Mouse (Mus musculus) neural tube, embryonic 15.5 days (tissue): ENCODE measurements around the gene Aldoart2. TPM values are rescaled to one million over a fixed set of nuclear protein-coding genes. Genes with fewer than 3 reads are reported as not detected.
A peak's percentile ranks its signal among the peaks of the same experiment; 100 is the strongest.
"Not testable (repeated sequence)": the region's sequence is repeated elsewhere in the genome, so short reads cannot be mapped to it uniquely, and the experiment has no call there.

ENCODE experiments used
- ATAC-seq: fragments of 200-750 bp; cut with Nextera tagmentation; 2 replicates; pipeline ENCODE4 v1.8.0; 2017; ENCODE audit warnings: mild to moderate bottlenecking, moderate TSS enrichment, moderate library complexity; ENCODE audit not compliant: low FRiP score
- H3K27ac ChIP-seq: fragments of 300-500 bp; sonication (generic); replicated peaks from 2 replicates; pipeline ENCODE4 v1.5.1; 2015; ENCODE audit warnings: mild to moderate bottlenecking, inconsistent platforms
- H3K27me3 ChIP-seq: fragments of 300-500 bp; sonication (generic); replicated peaks from 2 replicates; pipeline ENCODE4 v1.6.1; 2015; ENCODE audit warnings: inconsistent platforms
- H3K36me3 ChIP-seq: fragments of 300-500 bp; sonication (generic); 2 replicates; pipeline ENCODE4 v1.6.1; 2015; ENCODE audit warnings: inconsistent platforms
- H3K4me1 ChIP-seq: fragments of 300-500 bp; sonication (generic); 2 replicates; pipeline ENCODE4 v1.6.1; 2015; ENCODE audit warnings: inconsistent platforms
- H3K4me2 ChIP-seq: fragments of 300-500 bp; sonication (generic); 2 replicates; pipeline ENCODE4 v1.6.1; 2015; ENCODE audit warnings: inconsistent platforms, mild to moderate bottlenecking, moderate library complexity
- H3K4me3 ChIP-seq: fragments of 300-500 bp; sonication (generic); replicated peaks from 2 replicates; pipeline ENCODE4 v1.5.1; 2015; ENCODE audit warnings: mild to moderate bottlenecking, inconsistent platforms
- H3K9ac ChIP-seq: fragments of 300-500 bp; sonication (generic); replicated peaks from 2 replicates; pipeline ENCODE4 v1.6.1; 2015; ENCODE audit warnings: mild to moderate bottlenecking, inconsistent platforms
- H3K9me3 ChIP-seq: fragments of 300-500 bp; sonication (generic); replicated peaks from 2 replicates; pipeline ENCODE4 v1.6.1; 2016; ENCODE audit warnings: inconsistent platforms
- WGBS: fragments of 180-500 bp; shearing (Covaris S2); methylation state at CpG from one replicate; pipeline ENCODE4 v1.1.7; 2015; ENCODE audit warnings: mixed read lengths; 5-methylcytosine and 5-hydroxymethylcytosine counted together
- polyA plus RNA-seq: library from polyadenylated mRNA; unstranded; fragments of >200 nt; fragmentation: Nextera tagmentation; extraction: Ambion mirVana; gene quantifications from 2 replicates; pipeline ENCODE4 v1.2.1, GENCODE M21; 2015

Aldoart2 gene
- polyA plus RNA-seq, 1 experiment from 2014 or later = 0.09 TPM

DNA sequence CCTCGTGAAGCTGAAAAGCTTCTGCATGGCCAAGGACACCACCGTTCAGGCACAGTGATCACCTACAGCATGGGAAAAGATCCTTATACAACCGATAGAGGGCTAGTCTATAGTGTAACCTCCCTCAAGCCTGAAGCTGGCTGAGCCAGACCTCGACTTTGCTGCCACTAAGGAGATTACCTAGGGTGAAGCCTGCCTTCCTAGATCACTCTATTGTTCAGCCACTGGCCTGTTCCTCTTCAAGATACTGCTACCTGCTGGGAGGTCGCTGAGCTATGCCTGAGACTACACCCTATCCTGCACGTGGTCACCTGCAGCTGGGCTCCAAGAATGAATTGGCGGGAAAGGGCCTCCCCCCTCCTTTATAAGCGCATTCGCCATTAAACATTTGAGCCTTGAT lies 21.9 kb downstream of the Aldoart2 start:
- not testable (repeated sequence) for H3K4me3 ChIP-seq, H3K4me1 ChIP-seq, H3K9ac ChIP-seq, H3K4me2 ChIP-seq, H3K27me3 ChIP-seq, ATAC-seq, H3K27ac ChIP-seq, H3K36me3 ChIP-seq, H3K9me3 ChIP-seq
- 66% methylated on average over 9 of the region's 9 CpGs for WGBS

DNA sequence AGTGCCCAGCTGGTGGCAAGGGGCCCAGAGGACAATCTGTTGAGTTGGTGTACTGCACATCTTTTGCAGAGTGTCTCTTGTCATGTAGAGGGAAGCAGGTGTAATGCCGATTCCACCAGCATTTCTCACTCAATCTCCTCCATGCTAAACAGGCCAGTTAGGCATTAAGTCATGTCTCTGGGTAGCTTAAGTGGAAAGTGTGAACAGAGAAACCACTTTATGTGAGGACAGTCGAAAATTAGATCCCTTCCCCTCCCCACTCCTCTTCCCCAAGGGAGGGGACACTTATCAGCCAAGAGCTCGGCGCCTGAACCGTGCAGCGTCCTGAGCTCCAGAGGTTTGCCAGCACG lies 33.5 kb downstream of the Aldoart2 start:
- Histone ChIP-seq H3K27ac (no peak overlapping the region), H3K9ac (peak overlapping the region; percentile 45; the same call in 1 of the 2 replicates), H3K4me2 (peak overlapping the region; percentile 88), H3K4me1 (peaks cover 26% of the 10 kb centered on the region), H3K36me3 (0 out of 2 replicates have a peak, but pooled peaks cover 3% of the 10 kb centered on the region), H3K9me3 (no peaks in the 10 kb centered on the region), H3K4me3 (peak overlapping the region; percentile 47), H3K27me3 (peaks cover 65% of the 10 kb centered on the region)
- ATAC-seq = no peak; the same call in 1 of the 2 replicates
- WGBS = 6% methylated on average over 7 of the region's 7 CpGs

DNA sequence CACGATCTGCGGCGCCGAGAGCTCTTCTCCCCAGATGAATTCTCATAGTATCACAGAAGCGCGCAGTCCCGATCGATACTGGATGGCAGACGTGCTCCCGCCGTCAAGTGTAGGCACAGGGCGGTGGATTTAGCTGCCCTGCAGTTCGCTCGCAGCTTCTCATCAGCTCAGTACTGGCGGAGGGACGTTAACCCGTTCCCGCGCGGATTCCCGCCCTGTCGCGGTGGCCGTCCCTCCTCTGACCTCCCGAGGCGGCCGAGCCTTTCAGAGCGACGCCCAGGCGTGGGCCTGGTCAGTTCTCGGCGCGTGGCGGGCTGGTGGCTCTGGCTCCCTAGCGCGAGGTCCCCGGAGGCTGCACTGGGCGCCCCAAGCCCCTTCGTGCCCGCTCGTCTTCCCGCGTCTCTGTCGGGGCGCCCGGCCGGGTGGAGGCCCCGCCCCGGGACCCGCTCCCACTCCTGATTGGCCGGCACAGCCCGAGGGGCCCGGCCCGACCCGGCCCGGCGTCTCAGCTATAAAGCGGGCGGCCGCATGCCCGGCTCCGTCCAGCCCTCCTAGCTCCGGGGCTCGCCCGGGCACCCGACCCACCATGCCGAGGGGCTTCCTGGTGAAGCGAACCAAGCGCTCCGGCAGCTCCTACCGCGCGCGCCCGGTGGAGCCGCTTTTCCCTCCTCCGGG lies 34.0 kb downstream of the Aldoart2 start, which contains the start of gene Insm2:
Gene Insm2 (plus strand): TSS at position 541 of the 675 bp plus-strand sequence.
- WGBS = 1% methylated on average over 77 of the region's 77 CpGs
- Histone ChIP-seq H3K4me2 (peak within 1 kb of the TSS; percentile 88), H3K9ac (peak within 1 kb of the TSS; percentile 45), H3K4me3 (peak within 1 kb of the TSS; percentile 47), H3K36me3 (0 out of 2 replicates have a peak, but pooled peaks cover 3% of the 10 kb centered on the region), H3K27me3 (peaks cover 65% of the 10 kb centered on the region), H3K9me3 (no peaks in the 10 kb centered on the region), H3K4me1 (peaks cover 26% of the 10 kb centered on the region), H3K27ac (no peak within 1 kb of the TSS)
- ATAC-seq = peak; percentile 80

GRCm38 (mm10) chr12:55599639-55600502 lies 34.8 kb downstream of the Aldoart2 start:
- Histone ChIP-seq H3K27ac (no peak overlapping the region), H3K9me3 (no peaks in the 10 kb centered on the region), H3K27me3 (peaks cover 62% of the 10 kb centered on the region), H3K4me1 (peaks cover 26% of the 10 kb centered on the region), H3K4me3 (peak overlapping the region; percentile 47), H3K4me2 (peak overlapping the region; percentile 88), H3K9ac (peak overlapping the region; percentile 45), H3K36me3 (0 out of 2 replicates have a peak, but pooled peaks cover 3% of the 10 kb centered on the region)
- ATAC-seq = peak; percentile 63
- WGBS = under 1% methylated on average over 107 of the region's 109 CpGs

DNA sequence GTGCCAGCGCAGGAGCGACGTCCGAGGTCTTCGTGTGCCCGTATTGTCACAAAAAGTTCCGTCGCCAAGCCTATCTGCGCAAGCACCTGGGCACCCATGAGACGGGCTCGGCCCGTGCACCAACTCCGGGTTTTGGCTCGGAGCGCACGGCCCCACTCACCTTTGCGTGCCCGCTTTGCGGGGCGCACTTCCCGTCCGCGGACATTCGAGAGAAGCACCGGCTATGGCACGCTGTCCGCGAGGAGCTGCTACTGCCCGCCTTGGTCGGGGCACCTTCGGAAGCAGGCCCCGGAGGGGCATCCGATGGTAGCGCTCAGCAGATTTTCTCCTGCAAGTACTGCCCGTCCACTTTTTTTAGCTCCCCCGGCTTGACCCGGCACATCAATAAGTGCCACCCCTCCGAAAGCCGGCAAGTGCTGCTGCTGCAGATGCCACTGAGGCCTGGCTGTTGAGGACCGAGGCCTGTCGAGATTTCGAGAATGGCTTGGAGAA lies 35.5 kb downstream of the Aldoart2 start:
- Histone ChIP-seq H3K27me3 (peaks cover 62% of the 10 kb centered on the region), H3K4me1 (peaks cover 26% of the 10 kb centered on the region), H3K4me2 (peak overlapping the region; percentile 88), H3K4me3 (peak overlapping the region; percentile 47), H3K9me3 (no peaks in the 10 kb centered on the region), H3K9ac (no peak overlapping the region), H3K27ac (no peak overlapping the region), H3K36me3 (0 out of 2 replicates have a peak, but pooled peaks cover 7% of the 10 kb centered on the region)
- WGBS = 6% methylated on average over 42 of the region's 42 CpGs
- no peak for ATAC-seq

DNA sequence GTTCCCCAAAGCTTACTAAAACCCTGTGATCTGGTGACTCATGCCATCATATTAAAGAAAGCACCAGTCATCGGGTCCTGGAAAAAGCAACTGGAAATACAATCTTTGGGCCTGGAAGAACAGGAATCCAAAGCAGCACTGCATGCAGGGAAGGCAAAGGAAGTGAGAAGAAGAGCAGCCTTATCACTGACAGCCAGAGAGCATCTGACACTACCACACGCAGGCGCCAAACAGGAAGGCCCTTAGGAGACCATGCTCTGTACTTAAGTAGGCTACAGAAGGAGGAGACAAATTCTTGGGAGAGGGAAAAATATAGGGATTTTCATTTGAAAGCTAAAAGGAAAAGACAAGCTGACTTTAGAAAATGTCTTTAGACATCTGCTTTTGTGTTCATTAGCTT lies 39.4 kb downstream of the Aldoart2 start:
- peaks cover 13% of the 10 kb centered on the region for H3K4me1 ChIP-seq
- peaks cover 31% of the 10 kb centered on the region for H3K27me3 ChIP-seq
- no peak for ATAC-seq
- H3K36me3 ChIP-seq = 0 out of 2 replicates have a peak, but pooled peaks cover 7% of the 10 kb centered on the region
- H3K9me3 ChIP-seq = no peaks in the 10 kb centered on the region
- no peak overlapping the region for H3K9ac ChIP-seq
- 86% methylated on average over 3 of the region's 3 CpGs for WGBS
- no peak overlapping the region for H3K4me3 ChIP-seq
- H3K4me2 ChIP-seq = no peak overlapping the region
- no peak overlapping the region for H3K27ac ChIP-seq

GRCm38 (mm10) chr12:55607902-55608301 lies 42.9 kb downstream of the Aldoart2 start:
- Histone ChIP-seq H3K27ac (no peak overlapping the region), H3K9me3 (no peaks in the 10 kb centered on the region), H3K4me3 (no peak overlapping the region), H3K27me3 (peaks cover 4% of the 10 kb centered on the region; the same call in 1 of the 2 replicates), H3K4me2 (no peak overlapping the region), H3K4me1 (no peaks in the 10 kb centered on the region), H3K36me3 (peaks cover 10% of the 10 kb centered on the region; the same call in 1 of the 2 replicates), H3K9ac (no peak overlapping the region)
- peak; percentile 35; the same call in 1 of the 2 replicates for ATAC-seq
- WGBS = 23% methylated on average over 4 of the region's 4 CpGs

GRCm38 (mm10) chr12:55610812-55611211 lies 45.8 kb downstream of the Aldoart2 start:
- Histone ChIP-seq H3K27me3 (no peaks in the 10 kb centered on the region), H3K4me3 (no peak overlapping the region), H3K4me2 (no peak overlapping the region), H3K9me3 (no peaks in the 10 kb centered on the region), H3K36me3 (peaks cover 3% of the 10 kb centered on the region; the same call in 1 of the 2 replicates), H3K9ac (no peak overlapping the region), H3K27ac (no peak overlapping the region), H3K4me1 (no peaks in the 10 kb centered on the region)
- ATAC-seq = no peak
- 77% methylated on average over 2 of the region's 2 CpGs for WGBS

Other genes starting within 250 kb of the Aldoart2 start
- gene Psma6, start 181.0 kb upstream of the Aldoart2 start, polyA plus RNA-seq = 399 and 422 TPM in 2 replicates
- 60.2 and 92.7 TPM in 2 replicates for gene Nfkbia, start 72.6 kb upstream of the Aldoart2 start, polyA plus RNA-seq
- gene Insm2, start 34.2 kb downstream of the Aldoart2 start, polyA plus RNA-seq = 0.45 and 1.1 TPM in 2 replicates